Mouse (Mus musculus): ENCODE data around the gene D430019H16Rik. TPM values are rescaled to one million over a fixed set of nuclear protein-coding genes. Genes with fewer than 3 reads are reported as not detected.

D430019H16Rik gene
- polyA plus RNA-seq (2017; shearing (Covaris generic)): 0.27 TPM

GRCm38 (mm10) chr12:105453670-105454257, at the start of gene D430019H16Rik:
D430019H16Rik (plus strand) TSS chr12:105453856.

Other genes starting within 250 kb of the D430019H16Rik start
- gene Tcl1, start 231.1 kb upstream of the D430019H16Rik start, polyA plus RNA-seq (2017; shearing (Covaris generic)): 0.29 TPM
- gene Tunar, start 120.0 kb upstream of the D430019H16Rik start, polyA plus RNA-seq (2017; shearing (Covaris generic)): not detected
- gene Bdkrb2, start 109.4 kb downstream of the D430019H16Rik start, polyA plus RNA-seq (2017; shearing (Covaris generic)): not detected
- 0.27 TPM for gene Bdkrb1, start 149.2 kb downstream of the D430019H16Rik start, polyA plus RNA-seq (2017; shearing (Covaris generic))
- 17.6 TPM for gene Gskip, start 231.0 kb downstream of the D430019H16Rik start, polyA plus RNA-seq (2017; shearing (Covaris generic))
- gene Atg2b, start 231.4 kb downstream of the D430019H16Rik start, polyA plus RNA-seq (2017; shearing (Covaris generic)): 22.0 TPM

Measured in effector memory CD4-positive, alpha-beta T cell, adult 5 months (primary cell).